Comparison of ENCODE assay signal across 9 mouse cellular contexts in genomic region chr4:95487323-95487722, GRCm38 (mm10).
DNase-seq lines count a peak whose midpoint lies in the region; ATAC-seq and TF ChIP-seq lines count a peak whose summit lies in the region.
"Had no signal": no experiment of that assay in that cellular context is flagged by ENCODE, and none has a peak within 500 bp of the region (broad histone marks: within the 10 kb centered on the region; RNA-seq: fewer than 3 reads in every experiment).

No protein-coding gene starts in this region.

- TF ChIP-seq EP300 in stomach, postnatal 0 days (optimal IDR thresholded peaks at IDR 0.05) = no peak

- no peaks in the 10 kb centered on the region for H3K27me3 ChIP-seq in stomach, postnatal 0 days (ENCODE audit: control insufficient read depth, insufficient read depth, low read length)
- no peaks in the 10 kb centered on the region for H3K27me3 ChIP-seq in forebrain, embryonic 16.5 days (replicated peaks; ENCODE audit: control insufficient read depth, insufficient read depth, low read length)
- H3K27me3 ChIP-seq: kidney, embryonic 15.5 days had no signal

- no peak overlapping the region for H3K9ac ChIP-seq in stomach, postnatal 0 days (ENCODE audit: low read length)
- H3K9ac ChIP-seq in forebrain, embryonic 16.5 days (replicated peaks; ENCODE audit: low read depth, low read length) = no peak overlapping the region
- H3K9ac ChIP-seq: kidney, embryonic 15.5 days had no signal

- 0 out of 2 replicates have a peak overlapping the region, but pooled peaks have one; percentile 14 for H3K4me2 ChIP-seq in stomach, postnatal 0 days (replicated peaks; ENCODE audit: low read depth)
- H3K4me2 ChIP-seq in forebrain, embryonic 16.5 days (ENCODE audit: low read length) = no peak overlapping the region
- H3K4me2 ChIP-seq: kidney, embryonic 15.5 days had no signal

- DNase-seq in adrenal gland, adult (ENCODE audit: inconsistent age in 2 of 2, low spot score in 1 of 2) = peak; percentile 48 to 50
- DNase-seq in adrenal gland, postnatal 4 days (ENCODE audit: low spot score in 2 of 2) = no peak
- peak; percentile 13 for DNase-seq in kidney, postnatal 10 days
- no peak for DNase-seq in kidney, adult 18-20 months
- DNase-seq in ovary, adult 18-20 months (ENCODE audit: low spot score) = peak; percentile 32
- DNase-seq in ovary, postnatal 14 days (ENCODE audit: low spot score) = no peak
- DNase-seq in stomach, postnatal 0 days (ENCODE audit: low spot score) = peak; percentile 38

- H3K4me3 ChIP-seq in stomach, postnatal 0 days (ENCODE audit: low read depth, low read length) = no peak overlapping the region
- H3K4me3 ChIP-seq in forebrain, embryonic 16.5 days (replicated peaks; ENCODE audit: low read length) = no peak overlapping the region
- H3K4me3 ChIP-seq: kidney, embryonic 15.5 days had no signal

- WGBS in stomach, postnatal 0 days = 62% methylated on average over 7 of the region's 7 CpGs
- WGBS in forebrain, embryonic 16.5 days = 84% methylated on average over 7 of the region's 7 CpGs

- ATAC-seq in stomach, postnatal 0 days (ENCODE audit: low FRiP score, low TSS enrichment) = no peak
- no peak for ATAC-seq in forebrain, embryonic 16.5 days

- H3K36me3 ChIP-seq in stomach, postnatal 0 days (ENCODE audit: control insufficient read depth, insufficient read depth, low read length) = no peaks in the 10 kb centered on the region
- no peaks in the 10 kb centered on the region for H3K36me3 ChIP-seq in forebrain, embryonic 16.5 days (ENCODE audit: control insufficient read depth, insufficient read depth)
- H3K36me3 ChIP-seq: kidney, embryonic 15.5 days had no signal

- H3K27ac ChIP-seq in stomach, postnatal 0 days (replicated peaks) = peak overlapping the region; percentile 25; the same call in 1 of the 2 replicates
- H3K27ac ChIP-seq in forebrain, embryonic 16.5 days (ENCODE audit: low read length) = no peak overlapping the region
- H3K27ac ChIP-seq: kidney, embryonic 15.5 days had no signal

- no peaks in the 10 kb centered on the region for H3K4me1 ChIP-seq in stomach, postnatal 0 days (replicated peaks; ENCODE audit: control insufficient read depth, insufficient read depth)
- no peaks in the 10 kb centered on the region for H3K4me1 ChIP-seq in forebrain, embryonic 16.5 days (replicated peaks; ENCODE audit: control insufficient read depth, insufficient read depth, low read length)

- no peak for TF ChIP-seq CTCF in stomach, postnatal 0 days (IDR thresholded peaks at IDR 0.05; ENCODE audit: low read depth)

- H3K9me3 ChIP-seq in stomach, postnatal 0 days (ENCODE audit: control insufficient read depth, low read length) = no peaks in the 10 kb centered on the region
- no peaks in the 10 kb centered on the region for H3K9me3 ChIP-seq in forebrain, embryonic 16.5 days (ENCODE audit: control insufficient read depth, low read length)
- H3K9me3 ChIP-seq: kidney, embryonic 15.5 days had no signal

Comparison
In these comparisons a context has a peak if more than half of its experiments do, and no peak if none do; other contexts are left out.
1. DNase-seq: peak in adrenal gland, adult (2 of 2), kidney, postnatal 10 days (single experiment), ovary, adult 18-20 months (single experiment) and stomach, postnatal 0 days (single experiment); none in adrenal gland, postnatal 4 days (0 of 2), kidney, adult 18-20 months (single experiment) and ovary, postnatal 14 days (single experiment).